Mouse (Mus musculus) megakaryocyte-erythroid progenitor cell, adult 5-6 weeks (primary cell): ENCODE measurements around the gene Bfsp2. TPM values are rescaled to one million over a fixed set of nuclear protein-coding genes. Genes with fewer than 3 reads are reported as not detected.
"Not testable (repeated sequence)": the region's sequence is repeated elsewhere in the genome, so short reads cannot be mapped to it uniquely, and the experiment has no call there.

Experiments used
- ATAC-seq: replicated peaks from 2 replicates; pipeline ENCODE4 v1.8.0; 2016; ENCODE audit warnings: mild to moderate bottlenecking, inconsistent platforms; ENCODE audit not compliant: severe bottlenecking, poor library complexity, low FRiP score, low TSS enrichment
- total RNA-seq, 2 experiments: library from RNA; stranded (forward) in 1 of 2; stranded (reverse) in 1 of 2; fragments of 200-1000, 215-1000 nt in 1 of 2; fragments of >200 nt in 1 of 2; fragmentation: Nextera tagmentation in 1 of 2; gene quantifications; 2 replicates each; pipeline ENCODE4 v1.2.3; 2014 to 2017

The Bfsp2 gene
- total RNA-seq, 2 experiments from 2014 or later, result 1.2 to 22.3 TPM

- ATAC-seq, result no peak
These were observed 39.6 kb downstream of the Bfsp2 start for GRCm38 (mm10) chr9:103440597-103440996.

GRCm38 (mm10) chr9:103437104-103437503 lies 43.1 kb downstream of the Bfsp2 start:
- no peak for ATAC-seq

GRCm38 (mm10) chr9:103434116-103434515 lies 46.1 kb downstream of the Bfsp2 start:
- peak; percentile 97 for ATAC-seq

GRCm38 (mm10) chr9:103432122-103432778 lies 48.0 kb downstream of the Bfsp2 start:
- no peak for ATAC-seq

GRCm38 (mm10) chr9:103431718-103432117 lies 48.5 kb downstream of the Bfsp2 start:
- no peak for ATAC-seq

GRCm38 (mm10) chr9:103430431-103431220 lies 49.6 kb downstream of the Bfsp2 start:
- ATAC-seq, result no peak

GRCm38 (mm10) chr9:103426425-103426824 lies 53.8 kb downstream of the Bfsp2 start:
- ATAC-seq, result peak; percentile 67

GRCm38 (mm10) chr9:103424869-103425268 lies 55.4 kb downstream of the Bfsp2 start:
- peak; percentile 49; the same call in 1 of the 2 replicates for ATAC-seq

- ATAC-seq, result no peak
These were observed 56.3 kb downstream of the Bfsp2 start for GRCm38 (mm10) chr9:103423951-103424350.

GRCm38 (mm10) chr9:103423384-103423783 lies 56.8 kb downstream of the Bfsp2 start:
- ATAC-seq, result no peak

GRCm38 (mm10) chr9:103422847-103423246 lies 57.4 kb downstream of the Bfsp2 start:
- no peak for ATAC-seq

- no peak for ATAC-seq
These were observed 59.4 kb downstream of the Bfsp2 start for GRCm38 (mm10) chr9:103420844-103421243.

- ATAC-seq, result no peak
These were observed 61.4 kb downstream of the Bfsp2 start for GRCm38 (mm10) chr9:103418786-103419185.

- ATAC-seq, result not testable (repeated sequence)
These were observed 62.0 kb downstream of the Bfsp2 start for GRCm38 (mm10) chr9:103418267-103418666.

- ATAC-seq, result no peak
These were observed 66.8 kb downstream of the Bfsp2 start for GRCm38 (mm10) chr9:103413457-103413856.

GRCm38 (mm10) chr9:103409119-103409518 lies 71.1 kb downstream of the Bfsp2 start:
- ATAC-seq, result no peak

GRCm38 (mm10) chr9:103408136-103408777 lies 72.0 kb downstream of the Bfsp2 start:
- ATAC-seq, result no peak

- no peak for ATAC-seq
These were observed 76.8 kb downstream of the Bfsp2 start for GRCm38 (mm10) chr9:103403331-103403973.

- no peak for ATAC-seq
These were observed 81.6 kb downstream of the Bfsp2 start for GRCm38 (mm10) chr9:103398509-103399157.
